Mouse (Mus musculus) cerebellum, adult 2 months (tissue): Measurements from ENCODE around the gene Lrrk1.

Source experiments
- CTCF ChIP-seq: fragments of 200-500 bp; IDR thresholded peaks from 2 replicates; pipeline ENCODE4 v1.5.1; 2011; ENCODE audit warnings: low read depth, mild to moderate bottlenecking, control low read depth, low read length, moderate library complexity, borderline replicate concordance; ENCODE audit not compliant: insufficient read depth
- POLR2A ChIP-seq: fragments of 200-500 bp; IDR thresholded peaks from 2 replicates; pipeline ENCODE4 v1.6.1; 2011; ENCODE audit warnings: low read length, control low read depth, borderline replicate concordance; ENCODE audit not compliant: insufficient read depth

- TF ChIP-seq CTCF (no peak), POLR2A (no peak)
Measured at GRCm38 (mm10) chr7:66373391-66373790, 14.8 kb downstream of the Lrrk1 start.
